Mouse (Mus musculus) bone marrow macrophage, adult 2 months (primary cell): ENCODE data around the gene Washc1.

Experiments
- CTCF ChIP-seq: IDR thresholded peaks from 2 replicates; pipeline ENCODE4 v1.5.1; 2012; ENCODE audit warnings: low read depth, mild to moderate bottlenecking, low read length, moderate library complexity
- POLR2A ChIP-seq: IDR thresholded peaks from 2 replicates; pipeline ENCODE4 v1.6.1; 2012; ENCODE audit warnings: mild to moderate bottlenecking, low read depth, low read length, borderline replicate concordance

DNA sequence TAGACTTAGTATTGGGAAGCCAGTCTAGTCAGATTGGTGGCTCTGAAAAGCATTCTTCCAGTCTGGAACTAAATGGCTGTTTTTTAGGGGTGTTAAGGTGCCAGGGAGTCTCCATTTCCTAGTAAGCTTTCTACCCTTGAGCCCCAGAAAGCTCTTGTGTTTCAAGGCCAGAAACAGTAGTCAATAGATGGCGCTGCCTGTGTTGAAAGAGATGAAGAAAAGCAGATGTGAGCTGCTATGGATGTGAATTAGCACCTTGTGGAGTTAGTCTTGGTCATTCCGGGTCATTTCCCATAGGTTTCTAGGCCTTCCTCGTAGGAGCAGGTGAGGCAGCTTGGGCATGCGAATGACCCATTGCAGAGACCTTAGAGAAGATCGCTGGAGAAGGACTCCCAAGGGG, 13.9 kb downstream of the Washc1 start:
- TF ChIP-seq CTCF (no peak), POLR2A (no peak)
